Mouse (Mus musculus): Measurements from ENCODE around the gene Arhgef5.
A peak's percentile ranks its signal among the peaks of the same experiment; 100 is the strongest.
"Not testable (repeated sequence)": the region's sequence is repeated elsewhere in the genome, so short reads cannot be mapped to it uniquely, and the experiment has no call there.

Arhgef5 gene

GRCm38 (mm10) chr6:43265363-43266041 is at the start of gene Arhgef5:
Arhgef5 (plus strand) TSS chr6:43265582.
- peak; percentile 91 for DNase-seq

- DNase-seq = not testable (repeated sequence)
These were observed 34.1 kb upstream of the Arhgef5 start, which contains the start of gene Olfr47 for GRCm38 (mm10) chr6:43231255-43231654. Olfr47 (plus strand) TSS chr6:43231529.

GRCm38 (mm10) chr6:43242061-43242460 is 23.3 kb upstream of the Arhgef5 start:
- DNase-seq = peak; percentile 30

GRCm38 (mm10) chr6:43247396-43247795 is 18.0 kb upstream of the Arhgef5 start:
- no peak for DNase-seq

- DNase-seq = no peak
These were observed 12.4 kb upstream of the Arhgef5 start for GRCm38 (mm10) chr6:43252994-43253393.

GRCm38 (mm10) chr6:43254193-43254926 is 11.0 kb upstream of the Arhgef5 start:
- peak; percentile 46 for DNase-seq

- peak; percentile 8 for DNase-seq
These were observed 4.6 kb upstream of the Arhgef5 start for GRCm38 (mm10) chr6:43260756-43261155.

GRCm38 (mm10) chr6:43266356-43266755 is 974 bp downstream of the Arhgef5 start:
- peak; percentile 64 for DNase-seq

GRCm38 (mm10) chr6:43272597-43272996 is 7.2 kb downstream of the Arhgef5 start:
- peak; percentile 38 for DNase-seq

GRCm38 (mm10) chr6:43274123-43274522 is 8.7 kb downstream of the Arhgef5 start:
- DNase-seq = no peak

GRCm38 (mm10) chr6:43278247-43278646 is 12.9 kb downstream of the Arhgef5 start:
- DNase-seq = peak; percentile 57

GRCm38 (mm10) chr6:43280481-43280880 is 15.1 kb downstream of the Arhgef5 start:
- no peak for DNase-seq

- peak; percentile 10 for DNase-seq
These were observed 26.7 kb downstream of the Arhgef5 start for GRCm38 (mm10) chr6:43292041-43292440.

GRCm38 (mm10) chr6:43292471-43293076 is 27.2 kb downstream of the Arhgef5 start:
- peak; percentile 41 for DNase-seq

GRCm38 (mm10) chr6:43293175-43293574 is 27.8 kb downstream of the Arhgef5 start:
- DNase-seq = no peak

- peak; percentile 15 for DNase-seq
These were observed 30.5 kb downstream of the Arhgef5 start for GRCm38 (mm10) chr6:43295908-43296307.

GRCm38 (mm10) chr6:43296798-43297507 is 31.6 kb downstream of the Arhgef5 start:
- peak; percentile 65 for DNase-seq

- no peak for DNase-seq
These were observed 32.1 kb downstream of the Arhgef5 start for GRCm38 (mm10) chr6:43297508-43297850.

- no peak for DNase-seq
These were observed 44.1 kb downstream of the Arhgef5 start, which contains the start of gene Nobox for GRCm38 (mm10) chr6:43309454-43309853. Nobox (minus strand) TSS chr6:43309554.

GRCm38 (mm10) chr6:43310071-43310470 is 44.7 kb downstream of the Arhgef5 start:
- peak; percentile 22 for DNase-seq

GRCm38 (mm10) chr6:43312546-43312945 is 47.2 kb downstream of the Arhgef5 start:
- DNase-seq = no peak

- DNase-seq = peak; percentile 21
These were observed 47.7 kb downstream of the Arhgef5 start for GRCm38 (mm10) chr6:43312961-43313656.
